Comparison of ENCODE assay signal across 9 mouse cellular contexts in the genomic region with DNA sequence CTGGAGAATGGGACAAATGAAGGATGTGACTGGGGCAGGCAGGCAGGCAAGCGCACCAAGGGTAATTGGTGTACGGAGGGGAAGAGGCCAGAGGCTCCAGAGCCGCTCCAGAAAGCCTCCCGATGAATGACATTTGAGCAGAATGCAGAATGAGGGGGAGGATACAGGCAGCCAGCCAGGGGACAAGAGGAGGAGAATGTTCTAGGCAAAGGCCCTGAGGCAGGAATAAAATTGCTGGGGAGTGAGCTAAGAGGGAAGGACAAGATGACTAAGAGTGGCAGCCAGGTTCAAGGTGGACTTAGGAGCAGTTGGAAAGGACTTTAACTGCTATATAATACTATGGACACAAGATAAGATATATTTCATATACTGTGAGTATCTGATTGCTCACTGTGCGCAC. TPM values are rescaled to one million over a fixed set of nuclear protein-coding genes. Genes with fewer than 3 reads are reported as not detected.
DNase-seq lines count a peak whose midpoint lies in the region; ATAC-seq lines count a peak whose summit lies in the region.
"Had no signal": no experiment of that assay in that cellular context is flagged by ENCODE, and none has a peak within 500 bp of the region (broad histone marks: within the 10 kb centered on the region; RNA-seq: fewer than 3 reads in every experiment).

No protein-coding gene starts in this region.

- DNase-seq in cerebellum, adult 9-11 months, result peak; percentile 18
- peak; percentile 64 for DNase-seq in NIH3T3 (ENCODE audit: low read depth)
- peak; percentile 12 for DNase-seq in layer of hippocampus, adult 9-11 months
- peak; percentile 36 for DNase-seq in urinary bladder, postnatal 25 days (ENCODE audit: low spot score)
- no peak for DNase-seq in natural killer cell, adult 2 months (ENCODE audit: low spot score in 2 of 2)

- H3K27me3 ChIP-seq in heart, embryonic 15.5 days, result no peaks in the 10 kb centered on the region
- H3K27me3 ChIP-seq in forebrain, embryonic 12.5 days, result no peaks in the 10 kb centered on the region
- H3K27me3 ChIP-seq: limb, embryonic 15.5 days had no signal

- 34% methylated on average over 5 of the region's 5 CpGs for WGBS in heart, embryonic 15.5 days
- 53% methylated on average over 5 of the region's 5 CpGs for WGBS in forebrain, embryonic 12.5 days

- H3K4me1 ChIP-seq in heart, embryonic 15.5 days (replicated peaks), result peaks cover 11% of the 10 kb centered on the region; the same call in 1 of the 2 replicates
- H3K4me1 ChIP-seq in forebrain, embryonic 12.5 days, result peaks cover 10% of the 10 kb centered on the region; the same call in 1 of the 2 replicates

- H3K4me3 ChIP-seq in heart, embryonic 15.5 days, result no peak overlapping the region
- H3K4me3 ChIP-seq in forebrain, embryonic 12.5 days (replicated peaks), result no peak overlapping the region
- H3K4me3 ChIP-seq: limb, embryonic 15.5 days had no signal

- H3K36me3 ChIP-seq in heart, embryonic 15.5 days, result no peaks in the 10 kb centered on the region
- H3K36me3 ChIP-seq in forebrain, embryonic 12.5 days (replicated peaks), result no peaks in the 10 kb centered on the region
- H3K36me3 ChIP-seq: limb, embryonic 15.5 days had no signal

- H3K9me3 ChIP-seq in heart, embryonic 15.5 days (replicated peaks), result no peaks in the 10 kb centered on the region
- no peaks in the 10 kb centered on the region for H3K9me3 ChIP-seq in forebrain, embryonic 12.5 days
- H3K9me3 ChIP-seq: limb, embryonic 15.5 days had no signal

- H3K27ac ChIP-seq in heart, embryonic 15.5 days, result peak overlapping the region; percentile 41
- H3K27ac ChIP-seq in forebrain, embryonic 12.5 days, result no peak overlapping the region
- H3K27ac ChIP-seq: limb, embryonic 15.5 days had no signal

- H3K9ac ChIP-seq in heart, embryonic 15.5 days, result no peak overlapping the region
- no peak overlapping the region for H3K9ac ChIP-seq in forebrain, embryonic 12.5 days
- H3K9ac ChIP-seq: limb, embryonic 15.5 days had no signal

- ATAC-seq in cerebellum, adult (ENCODE audit: insufficient number of reproducible peaks, low FRiP score, low TSS enrichment), result no peak
- no peak for ATAC-seq in heart, embryonic 15.5 days (replicated peaks; ENCODE audit: insufficient number of reproducible peaks, insufficient read depth, low FRiP score, low read depth)
- ATAC-seq in forebrain, embryonic 12.5 days (ENCODE audit: low FRiP score), result no peak

- H3K4me2 ChIP-seq in heart, embryonic 15.5 days, result 0 out of 2 replicates have a peak overlapping the region, but pooled peaks have one; percentile 6
- no peak overlapping the region for H3K4me2 ChIP-seq in forebrain, embryonic 12.5 days
- H3K4me2 ChIP-seq: limb, embryonic 15.5 days had no signal

RNA-seq across cellular contexts. Expression of gene Lima1, which starts 9.3 kb away (rescaled TPM):
- 17.9 and 23.9 TPM in 2 replicates for polyA plus RNA-seq in heart, embryonic 15.5 days (2015; fragmentation: Nextera tagmentation; extraction: Ambion mirVana)
- 41.0 and 47.5 TPM in 2 replicates for polyA plus RNA-seq in forebrain, embryonic 12.5 days (2016; fragmentation: Nextera tagmentation; extraction: Ambion mirVana)

Comparison
In these comparisons a context has a peak if more than half of its experiments do, and no peak if none do; other contexts are left out.
1. DNase-seq: peak in cerebellum, adult 9-11 months (single experiment), NIH3T3 (single experiment), layer of hippocampus, adult 9-11 months (single experiment) and urinary bladder, postnatal 25 days (single experiment); none in natural killer cell, adult 2 months (0 of 2).